ENCODE assay signal across 8 mouse cellular contexts in genomic region chr11:97052219-97052646, GRCm38 (mm10). TPM values are rescaled to one million over a fixed set of nuclear protein-coding genes. Genes with fewer than 3 reads are reported as not detected.
A peak's percentile ranks its signal among the peaks of the same experiment; 100 is the strongest.
DNase-seq lines count a peak whose midpoint lies in the region; ATAC-seq and TF ChIP-seq lines count a peak whose summit lies in the region.

No protein-coding gene starts in this region.

- TF ChIP-seq POLR2A in bone marrow, adult 2 months (IDR thresholded peaks at IDR 0.05; ENCODE audit: borderline replicate concordance, control insufficient read depth, low read depth, low read length), result no peak

- WGBS in heart, embryonic 15.5 days, result 23% methylated on average over 11 of the region's 11 CpGs
- WGBS in bone marrow, adult 2 months, result 12% methylated on average over 11 of the region's 11 CpGs
- WGBS in intestine, embryonic 14.5 days, result 22% methylated on average over 11 of the region's 11 CpGs
- 16% methylated on average over 11 of the region's 11 CpGs for WGBS in liver, embryonic 15.5 days (ENCODE audit: insufficient replicate concordance)

- H3K36me3 ChIP-seq in heart, embryonic 15.5 days, result peaks cover 36% of the 10 kb centered on the region
- peaks cover 41% of the 10 kb centered on the region for H3K36me3 ChIP-seq in intestine, embryonic 14.5 days (ENCODE audit: control insufficient read depth, insufficient read depth, low read length)
- H3K36me3 ChIP-seq in liver, embryonic 15.5 days (replicated peaks), result peaks cover 45% of the 10 kb centered on the region

- no peak for DNase-seq in heart, adult 9 months (ENCODE audit: low spot score in 2 of 2)
- DNase-seq in intestine, embryonic 14.5 days (ENCODE audit: low spot score), result peak; percentile 61
- peak; percentile 18 to 25 for DNase-seq in spleen, postnatal 36 days (ENCODE audit: low spot score in 2 of 2)
- DNase-seq in layer of hippocampus, adult 2 months (ENCODE audit: low spot score in 2 of 2), result no peak
- no peak for DNase-seq in urinary bladder, postnatal 4 days (ENCODE audit: low spot score in 2 of 2)

- H3K27me3 ChIP-seq in heart, embryonic 15.5 days, result no peaks in the 10 kb centered on the region
- no peaks in the 10 kb centered on the region for H3K27me3 ChIP-seq in intestine, embryonic 14.5 days (replicated peaks; ENCODE audit: control insufficient read depth, insufficient read depth, low read length)
- H3K27me3 ChIP-seq in liver, embryonic 15.5 days, result no peaks in the 10 kb centered on the region

- peaks cover 24% of the 10 kb centered on the region for H3K4me1 ChIP-seq in heart, embryonic 15.5 days (replicated peaks)
- peaks cover 5% of the 10 kb centered on the region for H3K4me1 ChIP-seq in bone marrow, adult 2 months (ENCODE audit: control insufficient read depth, insufficient read depth, low read length)
- peaks cover 16% of the 10 kb centered on the region for H3K4me1 ChIP-seq in intestine, embryonic 14.5 days (replicated peaks; ENCODE audit: control insufficient read depth, insufficient read depth, low read length)
- peaks cover 28% of the 10 kb centered on the region for H3K4me1 ChIP-seq in liver, embryonic 15.5 days (replicated peaks)

- ATAC-seq in heart, embryonic 15.5 days (replicated peaks; ENCODE audit: insufficient number of reproducible peaks, insufficient read depth, low FRiP score, low read depth), result no peak
- ATAC-seq in intestine, embryonic 14.5 days (replicated peaks; ENCODE audit: low FRiP score, low TSS enrichment, low read depth), result peak; percentile 34
- ATAC-seq in liver, embryonic 15.5 days (ENCODE audit: insufficient read depth), result peak; percentile 65

- H3K4me3 ChIP-seq in heart, embryonic 15.5 days, result peak overlapping the region; percentile 75; the same call in 1 of the 2 replicates
- peak overlapping the region; percentile 93 for H3K4me3 ChIP-seq in bone marrow, adult 2 months (replicated peaks; ENCODE audit: control insufficient read depth, low read depth, low read length)
- no peak overlapping the region for H3K4me3 ChIP-seq in intestine, embryonic 14.5 days (ENCODE audit: low read depth, low read length)
- H3K4me3 ChIP-seq in liver, embryonic 15.5 days (replicated peaks), result peak overlapping the region; percentile 66
- no peak overlapping the region; the same call in 1 of the 2 replicates for H3K4me3 ChIP-seq in layer of hippocampus, adult 2 months

- H3K9me3 ChIP-seq in heart, embryonic 15.5 days (replicated peaks), result no peaks in the 10 kb centered on the region
- H3K9me3 ChIP-seq in intestine, embryonic 14.5 days (ENCODE audit: control insufficient read depth, low read length), result no peaks in the 10 kb centered on the region
- no peaks in the 10 kb centered on the region for H3K9me3 ChIP-seq in liver, embryonic 15.5 days (replicated peaks)

- no peak overlapping the region for H3K27ac ChIP-seq in heart, embryonic 15.5 days
- H3K27ac ChIP-seq in bone marrow, adult 2 months (ENCODE audit: control insufficient read depth, insufficient read depth, low read depth, low read length, poor library complexity), result no peak overlapping the region
- no peak overlapping the region for H3K27ac ChIP-seq in intestine, embryonic 14.5 days (ENCODE audit: low read depth)
- H3K27ac ChIP-seq in liver, embryonic 15.5 days (replicated peaks), result no peak overlapping the region
- H3K27ac ChIP-seq in layer of hippocampus, adult 2 months, result no peak overlapping the region

- peak overlapping the region; percentile 86 for H3K4me2 ChIP-seq in heart, embryonic 15.5 days
- H3K4me2 ChIP-seq in intestine, embryonic 14.5 days (ENCODE audit: low read length), result peak overlapping the region; percentile 92
- H3K4me2 ChIP-seq in liver, embryonic 15.5 days, result peak overlapping the region; percentile 72

- TF ChIP-seq CTCF in bone marrow, adult 2 months (IDR thresholded peaks at IDR 0.05; ENCODE audit: control insufficient read depth, insufficient read depth, low read length), result no peak
- no peak for TF ChIP-seq CTCF in layer of hippocampus, adult 2 months (conservative IDR thresholded peaks at IDR 0.05)

- no peak overlapping the region; the same call in 1 of the 2 replicates for H3K9ac ChIP-seq in heart, embryonic 15.5 days
- H3K9ac ChIP-seq in intestine, embryonic 14.5 days (ENCODE audit: low read length), result no peak overlapping the region
- H3K9ac ChIP-seq in liver, embryonic 15.5 days, result 0 out of 2 replicates have a peak overlapping the region, but pooled peaks have one; percentile 42

RNA-seq across cellular contexts. Expression of gene Osbpl7, which starts 1.8 kb away (rescaled TPM):
- polyA plus RNA-seq in heart, embryonic 15.5 days (2015; fragmentation: Nextera tagmentation; extraction: Ambion mirVana), result 4.4 and 8.5 TPM in 2 replicates
- polyA plus RNA-seq in bone marrow, adult 2 months (2011; ENCODE audit: insufficient read depth, insufficient read length, low replicate concordance, missing spikeins), result 8.2 and 17.7 TPM in 2 replicates
- polyA plus RNA-seq in intestine, embryonic 14.5 days (2014; fragmentation: Nextera tagmentation; extraction: Ambion mirVana), result 7.3 and 7.8 TPM in 2 replicates
- 2.3 and 2.9 TPM in 2 replicates for polyA plus RNA-seq in liver, embryonic 15.5 days (2015; fragmentation: Nextera tagmentation; extraction: Ambion mirVana)
- 10 to 100 TPM; 15.7 to 19.0 TPM for total RNA-seq in layer of hippocampus, adult 2 months (2021)

RNA-seq across cellular contexts. Expression of gene Mrpl10, which starts 10.9 kb away (rescaled TPM):
- polyA plus RNA-seq in heart, embryonic 15.5 days (2015; fragmentation: Nextera tagmentation; extraction: Ambion mirVana), result 61.1 and 67.3 TPM in 2 replicates
- polyA plus RNA-seq in bone marrow, adult 2 months (2011; ENCODE audit: insufficient read depth, insufficient read length, low replicate concordance, missing spikeins), result 21.1 and 25.1 TPM in 2 replicates
- 96.4 and 98.5 TPM in 2 replicates for polyA plus RNA-seq in intestine, embryonic 14.5 days (2014; fragmentation: Nextera tagmentation; extraction: Ambion mirVana)
- 34.0 and 34.6 TPM in 2 replicates for polyA plus RNA-seq in liver, embryonic 15.5 days (2015; fragmentation: Nextera tagmentation; extraction: Ambion mirVana)
- total RNA-seq in layer of hippocampus, adult 2 months (2021), result 10 to 100 TPM; 74.0 to 81.6 TPM

RNA-seq across cellular contexts. Expression of gene Lrrc46, which starts 11.0 kb away (rescaled TPM):
- polyA plus RNA-seq in heart, embryonic 15.5 days (2015; fragmentation: Nextera tagmentation; extraction: Ambion mirVana), result 0.72 and 1.1 TPM in 2 replicates
- not detected in 2 replicates for polyA plus RNA-seq in bone marrow, adult 2 months (2011; ENCODE audit: insufficient read depth, insufficient read length, low replicate concordance, missing spikeins)
- 0.44 and 0.49 TPM in 2 replicates for polyA plus RNA-seq in intestine, embryonic 14.5 days (2014; fragmentation: Nextera tagmentation; extraction: Ambion mirVana)
- polyA plus RNA-seq in liver, embryonic 15.5 days (2015; fragmentation: Nextera tagmentation; extraction: Ambion mirVana), result 0.08 and 0.54 TPM in 2 replicates
- 1 to 10 TPM; 1.1 to 1.2 TPM for total RNA-seq in layer of hippocampus, adult 2 months (2021)

RNA-seq across cellular contexts. Expression of gene Scrn2, which starts 22.5 kb away (rescaled TPM):
- 14.7 and 20.3 TPM in 2 replicates for polyA plus RNA-seq in heart, embryonic 15.5 days (2015; fragmentation: Nextera tagmentation; extraction: Ambion mirVana)
- 3.0 and 6.7 TPM in 2 replicates for polyA plus RNA-seq in bone marrow, adult 2 months (2011; ENCODE audit: insufficient read depth, insufficient read length, low replicate concordance, missing spikeins)
- polyA plus RNA-seq in intestine, embryonic 14.5 days (2014; fragmentation: Nextera tagmentation; extraction: Ambion mirVana), result 18.6 and 19.0 TPM in 2 replicates
- polyA plus RNA-seq in liver, embryonic 15.5 days (2015; fragmentation: Nextera tagmentation; extraction: Ambion mirVana), result 11.8 and 13.2 TPM in 2 replicates
- 1 to 10 TPM; 4.9 to 5.5 TPM for total RNA-seq in layer of hippocampus, adult 2 months (2021)

RNA-seq across cellular contexts. Expression of gene Sp6, which starts 39.0 kb away (rescaled TPM):
- polyA plus RNA-seq in heart, embryonic 15.5 days (2015; fragmentation: Nextera tagmentation; extraction: Ambion mirVana), result 0.09 and 0.15 TPM in 2 replicates
- 1.00 TPM in 1 of 2 replicates, not detected in the other for polyA plus RNA-seq in bone marrow, adult 2 months (2011; ENCODE audit: insufficient read depth, insufficient read length, low replicate concordance, missing spikeins)
- not detected in 2 replicates for polyA plus RNA-seq in intestine, embryonic 14.5 days (2014; fragmentation: Nextera tagmentation; extraction: Ambion mirVana)
- polyA plus RNA-seq in liver, embryonic 15.5 days (2015; fragmentation: Nextera tagmentation; extraction: Ambion mirVana), result 0.03 and 0.05 TPM in 2 replicates
- 1 to 10 TPM in 1 of 2 experiments, under 1 TPM in 1; 0.79 to 1.2 TPM for total RNA-seq in layer of hippocampus, adult 2 months (2021)

Comparison
In these comparisons a context has a peak if more than half of its experiments do, and no peak if none do; other contexts are left out.
1. H3K4me3 ChIP-seq: peak in heart, embryonic 15.5 days (single experiment), bone marrow, adult 2 months (single experiment) and liver, embryonic 15.5 days (single experiment); none in intestine, embryonic 14.5 days (single experiment) and layer of hippocampus, adult 2 months (single experiment).
2. DNase-seq: peak in intestine, embryonic 14.5 days (single experiment) and spleen, postnatal 36 days (2 of 2); none in heart, adult 9 months (0 of 2), layer of hippocampus, adult 2 months (0 of 2) and urinary bladder, postnatal 4 days (0 of 2).
3. Peak in every context shown above with its lines, with median percentiles within 50 percentile points of each other: H3K4me2 ChIP-seq.